Mouse (Mus musculus) ZHBTc4 (cell line): ENCODE data around the gene Mapre1.
A peak's percentile ranks its signal among the peaks of the same experiment; 100 is the strongest.
"Not testable (repeated sequence)": the region's sequence is repeated elsewhere in the genome, so short reads cannot be mapped to it uniquely, and the experiment has no call there.

ENCODE experiments used
- DNase-seq: peaks from one replicate; pipeline ENCODE4 v3.0.0-alpha.2; 2011; ENCODE audit warnings: low read depth, low spot score

Mapre1 gene

GRCm38 (mm10) chr2:153740500-153741436 lies at the start of gene Mapre1:
Gene Mapre1 (plus strand): TSS chr2:153741274.
- DNase-seq: peak; percentile 100

GRCm38 (mm10) chr2:153693413-153693812 lies 47.7 kb upstream of the Mapre1 start:
- not testable (repeated sequence) for DNase-seq

GRCm38 (mm10) chr2:153694462-153695085 lies 46.5 kb upstream of the Mapre1 start:
- DNase-seq: peak; percentile 82

- DNase-seq: no peak
These were observed 44.7 kb upstream of the Mapre1 start, which contains the start of gene Dnmt3c for GRCm38 (mm10) chr2:153696352-153696751. Gene Dnmt3c (plus strand): TSS chr2:153696652.

GRCm38 (mm10) chr2:153703389-153703788 lies 37.7 kb upstream of the Mapre1 start:
- no peak for DNase-seq

GRCm38 (mm10) chr2:153710701-153711330 lies 30.3 kb upstream of the Mapre1 start:
- peak; percentile 67 for DNase-seq

- DNase-seq: peak; percentile 17
These were observed 28.4 kb upstream of the Mapre1 start for GRCm38 (mm10) chr2:153712646-153713091.

GRCm38 (mm10) chr2:153713227-153713626 lies 27.8 kb upstream of the Mapre1 start:
- DNase-seq: peak; percentile 42

- DNase-seq: not testable (repeated sequence)
These were observed 23.2 kb upstream of the Mapre1 start for GRCm38 (mm10) chr2:153717861-153718260.

- DNase-seq: no peak
These were observed 18.0 kb upstream of the Mapre1 start for GRCm38 (mm10) chr2:153723098-153723497.

GRCm38 (mm10) chr2:153724424-153724823 lies 16.6 kb upstream of the Mapre1 start:
- DNase-seq: no peak

GRCm38 (mm10) chr2:153724871-153725270 lies 16.2 kb upstream of the Mapre1 start:
- DNase-seq: no peak

GRCm38 (mm10) chr2:153725291-153725690 lies 15.8 kb upstream of the Mapre1 start:
- no peak for DNase-seq

- no peak for DNase-seq
These were observed 7.0 kb upstream of the Mapre1 start for GRCm38 (mm10) chr2:153734033-153734432.

GRCm38 (mm10) chr2:153741437-153742065 lies 477 bp downstream of the Mapre1 start:
- peak; percentile 92 for DNase-seq

GRCm38 (mm10) chr2:153747994-153748393 lies 6.9 kb downstream of the Mapre1 start:
- no peak for DNase-seq

- no peak for DNase-seq
These were observed 9.3 kb downstream of the Mapre1 start for GRCm38 (mm10) chr2:153750363-153750762.

GRCm38 (mm10) chr2:153762121-153762520 lies 21.0 kb downstream of the Mapre1 start:
- no peak for DNase-seq

- DNase-seq: peak; percentile 85
These were observed 26.4 kb downstream of the Mapre1 start for GRCm38 (mm10) chr2:153767484-153767883.

- no peak for DNase-seq
These were observed 27.8 kb downstream of the Mapre1 start for GRCm38 (mm10) chr2:153768881-153769280.

- DNase-seq: no peak
These were observed 31.9 kb downstream of the Mapre1 start for GRCm38 (mm10) chr2:153772950-153773349.

GRCm38 (mm10) chr2:153775472-153775871 lies 34.4 kb downstream of the Mapre1 start:
- DNase-seq: no peak
